17 mouse cellular contexts compared by ENCODE assay signal in the genomic region with DNA sequence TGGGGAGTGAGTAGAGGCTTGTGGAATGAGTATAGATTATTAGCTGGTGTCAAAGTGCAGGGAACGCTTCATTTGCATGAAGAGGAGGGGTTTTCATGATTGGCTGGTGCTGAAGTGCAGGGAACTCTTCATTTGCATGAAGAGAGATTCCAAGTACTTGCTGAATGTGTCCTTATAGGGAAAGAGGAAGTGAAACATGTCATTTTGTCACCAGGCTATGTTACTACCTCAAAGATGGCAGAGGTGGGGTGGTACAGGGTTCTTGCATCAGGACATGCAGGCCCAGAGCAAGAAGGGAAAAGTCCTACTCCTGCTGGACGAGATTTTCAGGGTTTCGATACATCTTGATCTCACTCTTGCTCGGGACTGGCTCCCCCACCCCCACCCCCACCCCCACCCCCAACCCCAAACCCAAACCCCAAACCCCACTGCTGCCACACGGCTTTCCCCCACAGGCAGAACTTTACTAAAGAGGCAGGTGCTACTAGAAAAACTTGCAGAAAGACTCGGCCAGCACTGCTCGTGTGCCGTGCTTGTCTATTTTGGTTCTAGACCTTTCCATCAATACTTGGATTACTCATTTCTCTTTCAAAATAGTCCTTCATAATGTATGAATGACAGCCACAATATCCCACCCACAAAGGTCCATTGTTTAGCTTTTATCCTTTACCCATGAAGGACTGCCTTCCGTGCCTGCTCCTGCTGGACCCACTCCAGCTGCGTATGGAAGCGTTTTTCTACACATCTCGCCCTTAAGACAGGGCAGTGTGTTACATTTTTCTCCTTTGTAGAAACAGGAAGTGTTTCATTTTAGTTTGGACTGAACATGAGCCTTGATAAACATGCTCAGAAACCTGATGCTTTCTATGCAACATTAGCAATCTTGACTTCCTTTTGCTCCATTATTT.
A peak's percentile ranks its signal among the peaks of the same experiment; 100 is the strongest.
DNase-seq lines count a peak whose midpoint lies in the region; ATAC-seq and TF ChIP-seq lines count a peak whose summit lies in the region.
"Had no signal": no experiment of that assay in that cellular context is flagged by ENCODE, and none has a peak within 500 bp of the region (broad histone marks: within the 10 kb centered on the region; RNA-seq: fewer than 3 reads in every experiment).

No protein-coding gene starts in this region.

- no peaks in the 10 kb centered on the region for H3K79me2 ChIP-seq in heart, adult 2 months (replicated peaks; ENCODE audit: control insufficient read depth, insufficient read depth, low read length)

- no peak for TF ChIP-seq POLR2A in heart, adult 2 months (IDR thresholded peaks at IDR 0.05; ENCODE audit: insufficient read depth, low read depth, low read length)

- no peak overlapping the region for H3K4me3 ChIP-seq in heart, adult 2 months
- H3K4me3 ChIP-seq in lung, embryonic 15.5 days: no peak overlapping the region
- H3K4me3 ChIP-seq in embryonic facial prominence, embryonic 15.5 days (replicated peaks): no peak overlapping the region
- H3K4me3 ChIP-seq in stomach, postnatal 0 days (ENCODE audit: low read depth, low read length): no peak overlapping the region
- H3K4me3 ChIP-seq in hindbrain, embryonic 13.5 days: no peak overlapping the region
- H3K4me3 ChIP-seq: embryonic facial prominence, embryonic 12.5 days; liver, embryonic 15.5 days; neural tube, embryonic 15.5 days had no signal

- no peaks in the 10 kb centered on the region for H3K9me3 ChIP-seq in lung, embryonic 15.5 days
- no peaks in the 10 kb centered on the region for H3K9me3 ChIP-seq in embryonic facial prominence, embryonic 15.5 days (replicated peaks)
- H3K9me3 ChIP-seq in stomach, postnatal 0 days (ENCODE audit: control insufficient read depth, low read length): no peaks in the 10 kb centered on the region
- no peaks in the 10 kb centered on the region for H3K9me3 ChIP-seq in hindbrain, embryonic 13.5 days
- H3K9me3 ChIP-seq: embryonic facial prominence, embryonic 12.5 days; liver, embryonic 15.5 days; neural tube, embryonic 15.5 days had no signal

- intact Hi-C loops in heart, adult 2 months (cut with DNase I): no loop called here

- no peak for ATAC-seq in lung, embryonic 15.5 days (ENCODE audit: borderline replicate concordance, extremely low read depth, low FRiP score, low TSS enrichment)
- ATAC-seq in embryonic facial prominence, embryonic 15.5 days (ENCODE audit: insufficient number of reproducible peaks, low FRiP score, low TSS enrichment, low read depth): no peak; the same call in 1 of the 2 replicates
- no peak for ATAC-seq in stomach, postnatal 0 days (ENCODE audit: low FRiP score, low TSS enrichment)
- ATAC-seq in hindbrain, embryonic 13.5 days (ENCODE audit: low FRiP score): no peak
- ATAC-seq: forebrain, postnatal 0 days; hindbrain, embryonic 16.5 days; intestine, postnatal 0 days had no signal

- no peaks in the 10 kb centered on the region for H3K27me3 ChIP-seq in heart, adult 2 months (ENCODE audit: control insufficient read depth, insufficient read depth, low read length)
- no peaks in the 10 kb centered on the region for H3K27me3 ChIP-seq in lung, embryonic 15.5 days
- H3K27me3 ChIP-seq in embryonic facial prominence, embryonic 15.5 days: no peaks in the 10 kb centered on the region
- H3K27me3 ChIP-seq in stomach, postnatal 0 days (ENCODE audit: control insufficient read depth, insufficient read depth, low read length): no peaks in the 10 kb centered on the region
- no peaks in the 10 kb centered on the region for H3K27me3 ChIP-seq in hindbrain, embryonic 13.5 days
- H3K27me3 ChIP-seq: embryonic facial prominence, embryonic 12.5 days; liver, embryonic 15.5 days; neural tube, embryonic 15.5 days had no signal

- no peak overlapping the region; the same call in 1 of the 2 replicates for H3K4me2 ChIP-seq in lung, embryonic 15.5 days
- no peak overlapping the region for H3K4me2 ChIP-seq in embryonic facial prominence, embryonic 15.5 days (replicated peaks)
- H3K4me2 ChIP-seq in stomach, postnatal 0 days (replicated peaks; ENCODE audit: low read depth): no peak overlapping the region
- no peak overlapping the region for H3K4me2 ChIP-seq in hindbrain, embryonic 13.5 days
- H3K4me2 ChIP-seq: embryonic facial prominence, embryonic 12.5 days; liver, embryonic 15.5 days; neural tube, embryonic 15.5 days had no signal

- TF ChIP-seq EP300 in heart, adult 2 months (IDR thresholded peaks at IDR 0.05; ENCODE audit: insufficient read depth, low read depth, low read length): no peak
- TF ChIP-seq EP300 in stomach, postnatal 0 days (optimal IDR thresholded peaks at IDR 0.05): no peak

- no peak for TF ChIP-seq CTCF in heart, adult 2 months (IDR thresholded peaks at IDR 0.05)
- no peak for TF ChIP-seq CTCF in stomach, postnatal 0 days (IDR thresholded peaks at IDR 0.05; ENCODE audit: low read depth)

- no peak overlapping the region for H3K27ac ChIP-seq in heart, adult 2 months
- peak overlapping the region; percentile 59 for H3K27ac ChIP-seq in lung, embryonic 15.5 days
- 0 out of 2 replicates have a peak overlapping the region, but pooled peaks have one; percentile 0 for H3K27ac ChIP-seq in embryonic facial prominence, embryonic 15.5 days (replicated peaks)
- peak overlapping the region; percentile 45 for H3K27ac ChIP-seq in stomach, postnatal 0 days (replicated peaks)
- no peak overlapping the region for H3K27ac ChIP-seq in hindbrain, embryonic 13.5 days
- H3K27ac ChIP-seq: embryonic facial prominence, embryonic 12.5 days; liver, embryonic 15.5 days; neural tube, embryonic 15.5 days had no signal

- H3K36me3 ChIP-seq in heart, adult 2 months (ENCODE audit: control insufficient read depth, insufficient read depth, low read length): no peaks in the 10 kb centered on the region
- no peaks in the 10 kb centered on the region for H3K36me3 ChIP-seq in lung, embryonic 15.5 days
- H3K36me3 ChIP-seq in embryonic facial prominence, embryonic 15.5 days: no peaks in the 10 kb centered on the region
- H3K36me3 ChIP-seq in stomach, postnatal 0 days (ENCODE audit: control insufficient read depth, insufficient read depth, low read length): no peaks in the 10 kb centered on the region
- no peaks in the 10 kb centered on the region for H3K36me3 ChIP-seq in hindbrain, embryonic 13.5 days
- H3K36me3 ChIP-seq: embryonic facial prominence, embryonic 12.5 days; liver, embryonic 15.5 days; neural tube, embryonic 15.5 days had no signal

- peaks cover 2% of the 10 kb centered on the region for H3K4me1 ChIP-seq in heart, adult 2 months (ENCODE audit: control insufficient read depth, insufficient read depth, low read length)
- no peaks in the 10 kb centered on the region for H3K4me1 ChIP-seq in lung, embryonic 15.5 days
- no peaks in the 10 kb centered on the region for H3K4me1 ChIP-seq in embryonic facial prominence, embryonic 15.5 days
- H3K4me1 ChIP-seq in stomach, postnatal 0 days (replicated peaks; ENCODE audit: control insufficient read depth, insufficient read depth): no peaks in the 10 kb centered on the region
- 0 out of 2 replicates have a peak, but pooled peaks cover 3% of the 10 kb centered on the region for H3K4me1 ChIP-seq in hindbrain, embryonic 13.5 days (replicated peaks)
- H3K4me1 ChIP-seq: embryonic facial prominence, embryonic 12.5 days; liver, embryonic 15.5 days; neural tube, embryonic 15.5 days had no signal

- H3K9ac ChIP-seq in heart, adult 2 months (ENCODE audit: low read depth, low read length): no peak overlapping the region
- H3K9ac ChIP-seq in lung, embryonic 15.5 days: no peak overlapping the region
- H3K9ac ChIP-seq in embryonic facial prominence, embryonic 15.5 days: no peak overlapping the region
- no peak overlapping the region for H3K9ac ChIP-seq in stomach, postnatal 0 days (ENCODE audit: low read length)
- no peak overlapping the region for H3K9ac ChIP-seq in hindbrain, embryonic 13.5 days
- H3K9ac ChIP-seq: embryonic facial prominence, embryonic 12.5 days; forebrain, postnatal 0 days; liver, embryonic 15.5 days; neural tube, embryonic 15.5 days had no signal

- DNase-seq in heart, adult 11 months: peak; percentile 80
- no peak for DNase-seq in heart, adult 2 months
- DNase-seq in lung, postnatal 36 days: no peak
- no peak for DNase-seq in stomach, postnatal 0 days (ENCODE audit: low spot score)
- no peak for DNase-seq in cerebellum, adult 8-10 months
- DNase-seq: forebrain, postnatal 0 days; heart, postnatal 36 days; right cerebral cortex, postnatal 25 days; thymus, postnatal 36 days had no signal

- WGBS in heart, adult 2 months: 70% methylated on average over 12 of the region's 12 CpGs
- WGBS in lung, embryonic 15.5 days: 66% methylated on average over 12 of the region's 12 CpGs
- WGBS in embryonic facial prominence, embryonic 15.5 days: 42% methylated on average over 12 of the region's 12 CpGs
- WGBS in stomach, postnatal 0 days: 56% methylated on average over 12 of the region's 12 CpGs
- whole genome bisulfite sequencing in hindbrain, embryonic 13.5 days: 76% methylated on average over 12 of the region's 12 CpGs

Comparison
In these comparisons a context has a peak if more than half of its experiments do, and no peak if none do; other contexts are left out.
1. H3K27ac ChIP-seq: peak in lung, embryonic 15.5 days (single experiment), embryonic facial prominence, embryonic 15.5 days (single experiment) and stomach, postnatal 0 days (single experiment); none in heart, adult 2 months (single experiment) and hindbrain, embryonic 13.5 days (single experiment).